Mouse (Mus musculus): ENCODE data around the gene Slc35d2. TPM values are rescaled to one million over a fixed set of nuclear protein-coding genes. Genes with fewer than 3 reads are reported as not detected.

Slc35d2 gene
- polyA plus RNA-seq, 1 experiment from 2014 or later: 8.0 TPM

DNA sequence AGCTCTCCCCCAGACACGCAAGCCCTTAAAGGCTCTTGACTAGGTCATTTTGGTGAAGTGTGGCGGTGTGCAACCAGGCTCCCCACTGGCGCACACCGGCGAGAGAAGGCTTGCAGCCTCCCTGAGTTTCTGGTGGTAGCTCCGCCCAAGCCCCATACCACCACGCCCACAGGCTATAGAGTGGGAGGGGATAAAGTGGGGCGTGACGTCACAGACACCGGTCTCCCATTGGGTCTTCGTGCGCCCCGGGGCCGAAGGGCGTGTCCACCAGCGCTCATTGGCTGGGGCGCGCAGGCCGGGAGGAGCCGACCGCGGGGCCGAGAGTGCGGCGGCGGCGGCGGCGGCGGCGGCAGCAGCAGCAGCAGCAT lies 32.4 kb upstream of the Slc35d2 start, which contains the start of gene Habp4:
Gene Habp4 (plus strand): TSS at position 277 of the 368 bp plus-strand sequence.
- under 1% methylated on average over 24 of the region's 31 CpGs for WGBS

DNA sequence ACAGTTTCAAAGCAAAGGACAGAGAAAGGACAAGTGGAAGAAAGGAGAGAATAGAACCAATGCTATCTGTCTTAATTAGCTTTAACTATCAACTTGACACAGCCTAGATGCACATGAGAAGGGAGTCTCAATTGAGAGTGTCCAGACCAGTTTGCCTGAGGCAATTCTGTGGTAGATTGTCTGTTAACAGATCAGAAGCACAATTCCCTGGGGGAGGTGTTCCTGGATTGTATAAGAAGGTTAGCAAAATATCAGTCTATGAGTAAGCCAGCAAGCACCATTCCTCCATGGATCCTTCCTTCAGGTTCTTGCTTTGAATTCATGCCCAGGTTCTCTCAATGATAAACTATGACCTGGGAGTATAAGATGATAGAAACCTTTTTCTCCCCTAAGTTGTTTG lies 27.8 kb upstream of the Slc35d2 start:
- no peak for TF ChIP-seq CTCF (IDR thresholded peaks at IDR 0.05)
- TF ChIP-seq EP300 (IDR thresholded peaks at IDR 0.05): no peak
- Histone ChIP-seq H3K9ac (replicated peaks; ENCODE audit: low read depth) (no peak overlapping the region), H3K9me3 (ENCODE audit: low read length) (no peaks in the 10 kb centered on the region), H3K4me3 (ENCODE audit: low read depth, low read length) (no peak overlapping the region), H3K27ac (ENCODE audit: low read length) (no peak overlapping the region), H3K36me3 (ENCODE audit: insufficient read depth, low read length) (no peaks in the 10 kb centered on the region), H3K4me2 (replicated peaks; ENCODE audit: low read depth, low read length) (no peak overlapping the region), H3K27me3 (replicated peaks; ENCODE audit: insufficient read depth, low read length) (no peaks in the 10 kb centered on the region), H3K4me1 (ENCODE audit: insufficient read depth, low read depth, low read length) (no peaks in the 10 kb centered on the region)
- DNase-seq (ENCODE audit: low spot score) (no peak), ATAC-seq (no peak)

More for the DNA sequence above, 32.4 kb upstream of the Slc35d2 start, which contains the start of gene Habp4:
- ATAC-seq (peak; percentile 99), DNase-seq (ENCODE audit: low spot score) (peak; percentile 100)
- no peaks in the 10 kb centered on the region for H3K36me3 ChIP-seq (ENCODE audit: insufficient read depth, low read length)
- 0 out of 2 replicates have a peak, but pooled peaks cover 6% of the 10 kb centered on the region for H3K4me1 ChIP-seq (ENCODE audit: insufficient read depth, low read depth, low read length)
- TF ChIP-seq CTCF (IDR thresholded peaks at IDR 0.05) (no peak), EP300 (IDR thresholded peaks at IDR 0.05) (no peak)
- H3K27me3 ChIP-seq (replicated peaks; ENCODE audit: insufficient read depth, low read length): no peaks in the 10 kb centered on the region
- H3K27ac ChIP-seq (ENCODE audit: low read length): peak within 1 kb of the TSS; percentile 85
- H3K9ac ChIP-seq (replicated peaks; ENCODE audit: low read depth): peak within 1 kb of the TSS; percentile 60
- peak within 1 kb of the TSS; percentile 82 for H3K4me2 ChIP-seq (replicated peaks; ENCODE audit: low read depth, low read length)
- peak within 1 kb of the TSS; percentile 68 for H3K4me3 ChIP-seq (ENCODE audit: low read depth, low read length)
- no peaks in the 10 kb centered on the region for H3K9me3 ChIP-seq (ENCODE audit: low read length)

DNA sequence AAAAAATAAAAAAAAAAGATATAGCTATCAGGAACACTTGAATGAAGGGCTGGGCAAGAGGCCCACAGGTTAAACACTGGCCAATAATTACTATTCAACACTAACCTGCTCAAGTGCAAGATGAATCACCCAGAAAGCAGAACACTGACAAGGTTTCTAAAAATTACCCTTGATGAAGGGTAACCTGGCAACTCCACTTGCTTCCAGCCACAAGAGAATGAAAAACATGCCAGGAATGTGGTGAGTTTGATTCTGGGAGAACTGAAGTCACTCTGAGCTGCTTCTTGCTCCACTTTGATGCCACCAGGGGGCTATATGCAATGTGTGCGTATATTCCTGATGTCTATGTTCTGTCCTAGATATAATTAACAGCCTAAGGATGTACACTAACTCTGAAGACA lies 26.0 kb upstream of the Slc35d2 start:
- Histone ChIP-seq H3K4me1 (ENCODE audit: insufficient read depth, low read depth, low read length) (no peaks in the 10 kb centered on the region), H3K4me3 (ENCODE audit: low read depth, low read length) (no peak overlapping the region), H3K4me2 (replicated peaks; ENCODE audit: low read depth, low read length) (no peak overlapping the region), H3K9ac (replicated peaks; ENCODE audit: low read depth) (no peak overlapping the region), H3K27me3 (replicated peaks; ENCODE audit: insufficient read depth, low read length) (no peaks in the 10 kb centered on the region), H3K9me3 (ENCODE audit: low read length) (no peaks in the 10 kb centered on the region), H3K36me3 (ENCODE audit: insufficient read depth, low read length) (no peaks in the 10 kb centered on the region), H3K27ac (ENCODE audit: low read length) (peak overlapping the region; percentile 22)
- DNase-seq (ENCODE audit: low spot score) (peak; percentile 93), ATAC-seq (peak; percentile 3; the same call in 1 of the 2 replicates)
- WGBS: 11% methylated on average over 1 of the region's 1 CpGs
- TF ChIP-seq EP300 (IDR thresholded peaks at IDR 0.05): peak; percentile 91
- TF ChIP-seq CTCF (IDR thresholded peaks at IDR 0.05): peak; percentile 66

DNA sequence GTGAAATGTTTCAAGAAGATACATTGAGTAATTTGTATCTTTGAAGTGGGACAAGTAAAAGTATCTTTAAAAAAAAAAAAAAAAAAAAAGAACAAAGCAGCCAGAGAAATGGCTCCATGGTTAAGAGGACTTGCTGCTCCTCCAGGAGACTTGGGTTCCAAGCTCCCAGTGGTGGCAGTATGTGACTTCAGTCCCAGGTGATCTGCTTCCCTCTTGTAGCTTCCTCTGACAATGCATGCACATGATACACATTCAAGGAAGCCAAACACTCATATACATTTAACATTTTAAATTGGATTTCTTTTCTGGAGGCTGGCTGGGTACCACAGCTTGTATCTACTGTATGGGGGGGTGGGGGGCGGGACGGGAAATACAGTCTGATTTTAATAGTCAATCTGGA lies 25.5 kb upstream of the Slc35d2 start:
- no peak for ATAC-seq
- Histone ChIP-seq H3K9ac (replicated peaks; ENCODE audit: low read depth) (no peak overlapping the region), H3K4me1 (ENCODE audit: insufficient read depth, low read depth, low read length) (no peaks in the 10 kb centered on the region), H3K9me3 (ENCODE audit: low read length) (no peaks in the 10 kb centered on the region), H3K36me3 (ENCODE audit: insufficient read depth, low read length) (no peaks in the 10 kb centered on the region), H3K27me3 (replicated peaks; ENCODE audit: insufficient read depth, low read length) (no peaks in the 10 kb centered on the region), H3K4me3 (ENCODE audit: low read depth, low read length) (no peak overlapping the region), H3K4me2 (replicated peaks; ENCODE audit: low read depth, low read length) (0 out of 2 replicates have a peak overlapping the region, but pooled peaks have one; percentile 27), H3K27ac (ENCODE audit: low read length) (peak overlapping the region; percentile 28; the same call in 1 of the 2 replicates)
- TF ChIP-seq EP300 (IDR thresholded peaks at IDR 0.05) (no peak), CTCF (IDR thresholded peaks at IDR 0.05) (no peak)
- WGBS: 47% methylated on average over 2 of the region's 2 CpGs
- DNase-seq (ENCODE audit: low spot score): peak; percentile 42

DNA sequence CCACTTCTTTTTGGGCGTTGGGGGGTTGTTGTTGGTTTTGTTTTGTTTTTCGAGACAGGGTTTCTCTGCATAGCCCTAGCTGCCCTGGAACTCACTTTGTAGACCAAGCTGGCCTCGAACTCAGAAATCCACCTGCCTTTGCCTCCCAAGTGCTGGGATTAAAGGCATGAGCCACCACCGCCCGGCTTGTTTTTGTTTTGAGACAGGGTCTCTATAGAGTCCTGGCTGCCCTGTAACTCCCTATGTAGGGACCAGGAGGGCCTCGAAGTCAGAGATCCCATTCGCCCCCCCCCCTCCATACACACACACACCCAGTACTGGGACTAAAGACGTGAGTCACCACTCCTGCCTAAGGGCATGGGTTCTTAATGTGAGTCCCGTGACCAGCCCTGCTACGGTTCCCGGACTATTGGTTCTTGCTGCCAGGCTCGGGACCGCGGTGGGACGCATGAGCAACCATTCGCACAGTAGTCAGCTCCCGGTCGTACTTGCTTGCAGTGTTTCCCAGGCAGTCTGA lies 24.6 kb upstream of the Slc35d2 start:
- no peaks in the 10 kb centered on the region for H3K36me3 ChIP-seq (ENCODE audit: insufficient read depth, low read length)
- H3K27me3 ChIP-seq (replicated peaks; ENCODE audit: insufficient read depth, low read length): no peaks in the 10 kb centered on the region
- H3K9me3 ChIP-seq (ENCODE audit: low read length): no peaks in the 10 kb centered on the region
- no peak overlapping the region for H3K9ac ChIP-seq (replicated peaks; ENCODE audit: low read depth)
- H3K4me1 ChIP-seq (ENCODE audit: insufficient read depth, low read depth, low read length): no peaks in the 10 kb centered on the region
- H3K4me3 ChIP-seq (ENCODE audit: low read depth, low read length): peak overlapping the region; percentile 64
- peak; percentile 87 for DNase-seq (ENCODE audit: low spot score)
- WGBS: 2% methylated on average over 18 of the region's 18 CpGs
- ATAC-seq: peak; percentile 58
- H3K4me2 ChIP-seq (replicated peaks; ENCODE audit: low read depth, low read length): peak overlapping the region; percentile 89
- no peak; the same call in 1 of the 2 replicates for TF ChIP-seq EP300 (IDR thresholded peaks at IDR 0.05)
- no peak for TF ChIP-seq CTCF (IDR thresholded peaks at IDR 0.05)
- H3K27ac ChIP-seq (ENCODE audit: low read length): peak overlapping the region; percentile 80

DNA sequence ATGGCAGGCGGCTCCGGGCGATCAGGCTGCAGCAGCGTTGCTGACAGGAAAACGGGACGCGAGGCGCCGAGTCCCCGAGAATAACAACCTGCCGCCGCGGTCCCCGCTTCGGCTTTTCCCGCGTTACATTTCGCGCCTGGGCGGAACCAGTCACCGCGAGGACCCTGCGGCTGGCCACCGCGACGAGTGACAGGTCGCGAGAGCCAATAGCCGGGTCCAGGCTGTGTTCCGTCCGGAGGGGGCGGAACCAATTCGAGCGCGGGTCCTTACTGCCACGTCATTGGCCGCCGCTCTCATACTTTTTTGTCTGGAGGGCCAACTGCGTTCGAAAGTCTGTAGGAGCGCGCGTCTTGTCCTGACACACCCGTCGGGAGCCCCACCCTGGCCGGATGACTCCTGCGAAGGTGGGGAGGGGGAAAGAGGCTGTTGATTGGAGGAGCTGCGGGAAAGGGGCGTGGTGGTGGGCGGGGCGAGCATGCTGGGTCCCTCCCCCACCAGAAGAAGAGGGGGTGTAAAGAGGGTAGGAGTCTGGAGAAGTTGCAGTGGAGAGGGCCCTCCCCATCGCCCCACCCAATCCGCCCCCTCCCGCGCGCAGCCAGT lies 24.0 kb upstream of the Slc35d2 start, which contains the start of gene Zfp367:
Gene Zfp367 (minus strand): TSS at position 120 of the 600 bp plus-strand sequence.
- H3K27me3 ChIP-seq (replicated peaks; ENCODE audit: insufficient read depth, low read length): no peaks in the 10 kb centered on the region
- ATAC-seq (peak; percentile 95), DNase-seq (ENCODE audit: low spot score) (peak; percentile 100)
- peak within 1 kb of the TSS; percentile 89 for H3K4me2 ChIP-seq (replicated peaks; ENCODE audit: low read depth, low read length)
- under 1% methylated on average over 47 of the region's 56 CpGs for WGBS
- no peaks in the 10 kb centered on the region for H3K9me3 ChIP-seq (ENCODE audit: low read length)
- peak within 1 kb of the TSS; percentile 37 for H3K9ac ChIP-seq (replicated peaks; ENCODE audit: low read depth)
- H3K27ac ChIP-seq (ENCODE audit: low read length): peak within 1 kb of the TSS; percentile 80
- TF ChIP-seq EP300 (IDR thresholded peaks at IDR 0.05) (no peak), CTCF (IDR thresholded peaks at IDR 0.05) (no peak)
- H3K36me3 ChIP-seq (ENCODE audit: insufficient read depth, low read length): no peaks in the 10 kb centered on the region
- no peaks in the 10 kb centered on the region for H3K4me1 ChIP-seq (ENCODE audit: insufficient read depth, low read depth, low read length)
- H3K4me3 ChIP-seq (ENCODE audit: low read depth, low read length): peak within 1 kb of the TSS; percentile 64
